Mouse (Mus musculus): ENCODE data around the gene Tm7sf2. TPM values are rescaled to one million over a fixed set of nuclear protein-coding genes. Genes with fewer than 3 reads are reported as not detected.

Tm7sf2 gene
- total and polyA plus RNA-seq, 3 experiments, result 15.0 to 24.0 (median 17.2) TPM

DNA sequence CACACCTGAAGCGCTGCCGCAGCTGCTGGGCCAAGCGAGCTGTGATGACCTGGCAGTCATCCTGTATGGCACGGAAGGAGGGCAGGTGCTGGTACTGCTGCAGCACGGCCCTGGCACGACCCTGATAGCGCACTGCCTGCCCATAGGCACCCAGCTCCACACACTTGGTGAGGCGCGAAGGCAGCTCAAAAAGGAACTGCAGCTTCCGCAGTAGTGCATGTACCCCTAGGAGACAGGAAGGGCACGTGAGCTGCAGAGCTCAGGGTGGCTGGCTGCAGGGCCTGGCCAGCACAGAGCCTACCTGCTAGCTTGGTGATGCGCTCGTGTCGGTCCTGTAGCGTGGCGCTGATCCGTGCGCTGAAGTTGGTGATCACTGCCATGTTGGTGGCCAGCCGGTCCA lies 3.1 kb upstream of the Tm7sf2 start:
- DNase-seq (ENCODE audit: low spot score), result no peak
- no peak for TF ChIP-seq POLR2AphosphoS5 (IDR thresholded peaks at IDR 0.05; ENCODE audit: insufficient replicate concordance, low read depth, low read length)
- no peak for TF ChIP-seq TAL1 (conservative IDR thresholded peaks at IDR 0.05; ENCODE audit: low read depth, low read length)
- no peak for TF ChIP-seq GATA2 (IDR thresholded peaks at IDR 0.05; ENCODE audit: borderline replicate concordance, low read depth, low read length)
- TF ChIP-seq CTCF (IDR thresholded peaks at IDR 0.05; ENCODE audit: low read depth, low read length), result no peak
- no peak for TF ChIP-seq GATA1 (IDR thresholded peaks at IDR 0.05; ENCODE audit: borderline replicate concordance, low read length)
- H3K36me3 ChIP-seq (replicated peaks), result peaks cover 83% of the 10 kb centered on the region

DNA sequence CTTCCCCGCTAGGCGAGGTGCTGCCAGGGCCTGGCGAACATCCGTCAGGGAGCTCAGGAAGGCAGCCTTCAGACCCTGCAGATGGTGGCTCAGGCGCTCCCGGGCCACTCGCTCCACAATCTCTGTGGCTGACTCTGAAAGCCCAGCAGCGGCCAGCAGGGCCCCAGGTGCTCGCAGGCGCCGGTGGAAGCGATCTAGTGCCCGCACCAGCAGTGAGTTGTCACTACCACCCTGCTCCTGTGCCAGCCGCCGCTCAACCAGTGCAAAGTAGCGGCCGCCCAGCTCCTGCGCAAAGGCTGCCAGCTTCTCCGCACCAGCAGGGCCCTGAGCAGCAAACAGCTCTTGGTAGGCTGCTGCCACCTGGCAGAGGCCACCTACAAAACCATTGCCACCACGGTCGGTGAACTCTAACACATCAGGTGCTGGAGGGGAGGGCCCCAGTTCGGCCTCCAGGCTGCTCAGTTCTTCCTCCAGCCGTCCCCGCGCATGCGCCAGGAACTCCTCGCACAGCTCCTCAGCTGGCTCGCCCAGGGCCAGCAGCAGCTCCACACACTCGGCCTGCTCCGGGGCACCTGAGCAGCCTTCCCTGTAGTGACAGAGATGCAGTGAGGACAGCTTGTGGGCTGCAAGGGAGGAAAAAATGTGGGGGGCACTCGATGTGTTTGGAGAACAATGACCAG lies 2.5 kb upstream of the Tm7sf2 start:
- Histone ChIP-seq H3K27me3 (ENCODE audit: insufficient read depth, low read length) (no peaks in the 10 kb centered on the region), H3K4me3 (ENCODE audit: low read depth, low read length) (peak overlapping the region; percentile 3; the same call in 1 of the 2 replicates), H3K9me3 (replicated peaks) (no peaks in the 10 kb centered on the region), H3K4me1 (ENCODE audit: insufficient read depth, low read depth, low read length) (peaks cover 46% of the 10 kb centered on the region), H3K36me3 (replicated peaks) (peaks cover 82% of the 10 kb centered on the region)
- ATAC-seq (ENCODE audit: extremely low read depth, insufficient number of reproducible peaks, low FRiP score, poor library complexity, severe bottlenecking) (no peak), DNase-seq (ENCODE audit: low spot score) (no peak)
- no peak for TF ChIP-seq POLR2AphosphoS5 (IDR thresholded peaks at IDR 0.05; ENCODE audit: insufficient replicate concordance, low read depth, low read length)
- TF ChIP-seq GATA1 (IDR thresholded peaks at IDR 0.05; ENCODE audit: borderline replicate concordance, low read length), result no peak
- TF ChIP-seq CTCF (IDR thresholded peaks at IDR 0.05; ENCODE audit: low read depth, low read length), result no peak
- no peak for TF ChIP-seq GATA2 (IDR thresholded peaks at IDR 0.05; ENCODE audit: borderline replicate concordance, low read depth, low read length)
- no peak for TF ChIP-seq TAL1 (conservative IDR thresholded peaks at IDR 0.05; ENCODE audit: low read depth, low read length)

More for the DNA sequence above, 3.1 kb upstream of the Tm7sf2 start:
- peak overlapping the region; percentile 3; the same call in 1 of the 2 replicates for H3K4me3 ChIP-seq (ENCODE audit: low read depth, low read length)
- H3K27me3 ChIP-seq (ENCODE audit: insufficient read depth, low read length), result no peaks in the 10 kb centered on the region
- no peak for ATAC-seq (ENCODE audit: extremely low read depth, insufficient number of reproducible peaks, low FRiP score, poor library complexity, severe bottlenecking)
- H3K4me1 ChIP-seq (ENCODE audit: insufficient read depth, low read depth, low read length), result peaks cover 46% of the 10 kb centered on the region
- no peaks in the 10 kb centered on the region for H3K9me3 ChIP-seq (replicated peaks)

DNA sequence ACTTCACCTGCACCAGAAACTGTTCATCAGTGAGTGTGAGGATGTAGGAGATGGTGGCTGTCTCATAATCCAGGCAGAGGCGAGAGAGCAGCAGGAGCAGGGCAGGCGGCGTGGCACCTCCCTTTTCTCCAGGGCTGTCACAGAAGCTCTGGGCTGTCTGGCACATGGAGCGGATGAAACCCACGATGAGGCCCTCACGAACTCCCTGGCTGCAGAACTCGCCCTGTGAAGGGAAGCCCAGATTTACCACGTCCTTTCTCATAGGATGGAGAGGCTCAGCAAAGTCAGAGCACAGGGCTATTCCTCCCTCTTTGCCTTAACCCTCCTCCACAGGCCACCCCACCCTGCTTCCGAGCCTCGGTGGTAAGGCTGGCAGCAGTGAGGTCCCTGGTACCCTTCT lies 1.7 kb upstream of the Tm7sf2 start:
- H3K36me3 ChIP-seq (replicated peaks), result peaks cover 80% of the 10 kb centered on the region
- ATAC-seq (ENCODE audit: extremely low read depth, insufficient number of reproducible peaks, low FRiP score, poor library complexity, severe bottlenecking) (no peak), DNase-seq (ENCODE audit: low spot score) (no peak)
- no peaks in the 10 kb centered on the region for H3K9me3 ChIP-seq (replicated peaks)
- no peaks in the 10 kb centered on the region for H3K27me3 ChIP-seq (ENCODE audit: insufficient read depth, low read length)
- TF ChIP-seq GATA2 (IDR thresholded peaks at IDR 0.05; ENCODE audit: borderline replicate concordance, low read depth, low read length) (no peak), POLR2AphosphoS5 (IDR thresholded peaks at IDR 0.05; ENCODE audit: insufficient replicate concordance, low read depth, low read length) (no peak), GATA1 (IDR thresholded peaks at IDR 0.05; ENCODE audit: borderline replicate concordance, low read length) (no peak), TAL1 (conservative IDR thresholded peaks at IDR 0.05; ENCODE audit: low read depth, low read length) (no peak), CTCF (IDR thresholded peaks at IDR 0.05; ENCODE audit: low read depth, low read length) (no peak)
- H3K4me3 ChIP-seq (ENCODE audit: low read depth, low read length), result no peak overlapping the region
- peaks cover 43% of the 10 kb centered on the region for H3K4me1 ChIP-seq (ENCODE audit: insufficient read depth, low read depth, low read length)

DNA sequence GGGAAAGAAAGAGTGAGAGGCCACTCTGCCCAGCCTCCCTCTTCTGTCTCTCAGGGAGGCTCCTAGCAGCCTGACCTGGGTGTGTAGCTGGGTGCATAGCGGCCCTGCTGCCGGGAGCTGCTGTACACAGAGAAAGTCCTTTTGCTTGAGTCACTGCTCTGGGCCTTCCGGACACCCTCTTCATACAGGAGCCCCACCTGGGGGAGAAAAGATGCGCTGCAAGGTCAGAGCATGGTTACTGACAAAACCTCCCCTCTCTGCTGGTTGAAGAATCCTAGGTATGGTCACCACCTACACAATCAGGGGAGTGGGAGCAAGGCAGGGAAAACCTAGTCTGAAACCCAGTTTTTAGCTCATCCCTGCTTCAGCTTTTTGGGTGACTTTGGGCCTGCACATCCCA lies 778 bp upstream of the Tm7sf2 start:
- no peaks in the 10 kb centered on the region for H3K27me3 ChIP-seq (ENCODE audit: insufficient read depth, low read length)
- no peaks in the 10 kb centered on the region for H3K9me3 ChIP-seq (replicated peaks)
- H3K4me1 ChIP-seq (ENCODE audit: insufficient read depth, low read depth, low read length), result peaks cover 43% of the 10 kb centered on the region
- DNase-seq (ENCODE audit: low spot score) (no peak), ATAC-seq (ENCODE audit: extremely low read depth, insufficient number of reproducible peaks, low FRiP score, poor library complexity, severe bottlenecking) (no peak)
- H3K36me3 ChIP-seq (replicated peaks), result peaks cover 75% of the 10 kb centered on the region
- no peak for TF ChIP-seq POLR2AphosphoS5 (IDR thresholded peaks at IDR 0.05; ENCODE audit: insufficient replicate concordance, low read depth, low read length)
- no peak for TF ChIP-seq GATA1 (IDR thresholded peaks at IDR 0.05; ENCODE audit: borderline replicate concordance, low read length)
- TF ChIP-seq GATA2 (IDR thresholded peaks at IDR 0.05; ENCODE audit: borderline replicate concordance, low read depth, low read length), result no peak
- TF ChIP-seq CTCF (IDR thresholded peaks at IDR 0.05; ENCODE audit: low read depth, low read length), result no peak
- no peak for TF ChIP-seq TAL1 (conservative IDR thresholded peaks at IDR 0.05; ENCODE audit: low read depth, low read length)
- no peak overlapping the region for H3K4me3 ChIP-seq (ENCODE audit: low read depth, low read length)

DNA sequence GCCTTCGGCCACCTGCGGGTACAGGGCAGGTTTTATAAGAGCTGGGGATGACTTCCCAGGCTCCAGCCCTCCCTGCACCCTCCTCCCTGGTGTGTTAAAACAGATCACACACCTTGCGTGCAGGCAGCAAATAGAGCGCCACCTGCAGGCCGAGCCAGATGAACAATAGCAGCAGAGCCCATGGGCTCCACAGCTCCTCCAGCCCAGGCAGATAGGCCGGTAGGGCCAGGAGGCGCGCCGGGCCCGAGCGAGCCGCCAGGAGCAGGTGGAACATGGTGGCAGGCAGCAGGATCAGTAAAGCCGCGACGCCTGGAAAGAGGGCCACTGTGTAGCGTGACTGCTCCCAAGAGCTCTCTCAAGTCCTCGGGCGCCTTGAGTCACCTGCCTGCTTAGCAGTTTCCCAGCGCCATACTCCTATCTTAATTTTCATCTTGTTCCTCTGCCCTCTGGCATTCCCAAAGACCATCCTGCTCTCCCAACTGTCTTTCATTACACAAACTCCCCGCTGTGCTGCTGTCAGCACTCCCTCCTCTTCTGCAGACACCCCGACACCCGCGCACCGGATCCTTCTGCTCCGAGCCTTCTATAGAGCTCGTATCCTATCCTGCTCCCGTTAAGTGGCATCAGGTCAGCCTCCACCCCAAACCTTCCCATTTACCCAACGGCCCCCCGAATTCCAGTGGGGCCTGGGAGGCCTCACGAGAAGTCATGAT lies 1.0 kb downstream of the Tm7sf2 start:
- peaks cover 77% of the 10 kb centered on the region for H3K36me3 ChIP-seq (replicated peaks)
- no peaks in the 10 kb centered on the region for H3K9me3 ChIP-seq (replicated peaks)
- ATAC-seq (ENCODE audit: extremely low read depth, insufficient number of reproducible peaks, low FRiP score, poor library complexity, severe bottlenecking) (peak; percentile 30; the same call in 1 of the 2 replicates), DNase-seq (ENCODE audit: low spot score) (peak; percentile 88)
- H3K4me1 ChIP-seq (ENCODE audit: insufficient read depth, low read depth, low read length), result peaks cover 61% of the 10 kb centered on the region
- peak overlapping the region; percentile 76 for H3K4me3 ChIP-seq (ENCODE audit: low read depth, low read length)
- no peak for TF ChIP-seq TAL1 (conservative IDR thresholded peaks at IDR 0.05; ENCODE audit: low read depth, low read length)
- TF ChIP-seq POLR2AphosphoS5 (IDR thresholded peaks at IDR 0.05; ENCODE audit: insufficient replicate concordance, low read depth, low read length), result peak; percentile 6; the same call in 1 of the 2 replicates
- peak; percentile 56 for TF ChIP-seq CTCF (IDR thresholded peaks at IDR 0.05; ENCODE audit: low read depth, low read length)
- TF ChIP-seq GATA2 (IDR thresholded peaks at IDR 0.05; ENCODE audit: borderline replicate concordance, low read depth, low read length), result no peak
- TF ChIP-seq GATA1 (IDR thresholded peaks at IDR 0.05; ENCODE audit: borderline replicate concordance, low read length), result no peak
- H3K27me3 ChIP-seq (ENCODE audit: insufficient read depth, low read length), result no peaks in the 10 kb centered on the region

DNA sequence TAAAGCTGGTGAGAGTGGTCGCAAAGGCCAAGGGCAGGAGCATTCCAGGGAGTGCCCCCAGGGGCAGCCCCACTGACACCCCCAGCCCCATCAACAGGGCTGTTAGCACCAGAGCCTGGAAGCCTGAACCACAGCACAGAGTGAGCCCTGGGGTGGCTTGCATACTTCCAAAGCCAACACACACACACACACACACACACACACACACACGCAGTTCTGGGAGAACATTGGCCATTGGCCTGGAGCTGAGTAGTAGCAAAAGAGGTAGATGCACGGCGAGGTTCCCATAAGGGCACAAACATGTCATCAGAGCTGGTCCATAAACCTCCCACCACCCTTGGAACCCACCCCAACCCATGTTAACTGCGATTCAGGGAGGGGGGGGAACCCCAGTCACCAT lies 1.6 kb downstream of the Tm7sf2 start:
- TF ChIP-seq GATA2 (IDR thresholded peaks at IDR 0.05; ENCODE audit: borderline replicate concordance, low read depth, low read length) (no peak), TAL1 (conservative IDR thresholded peaks at IDR 0.05; ENCODE audit: low read depth, low read length) (no peak), CTCF (IDR thresholded peaks at IDR 0.05; ENCODE audit: low read depth, low read length) (no peak), POLR2AphosphoS5 (IDR thresholded peaks at IDR 0.05; ENCODE audit: insufficient replicate concordance, low read depth, low read length) (no peak), GATA1 (IDR thresholded peaks at IDR 0.05; ENCODE audit: borderline replicate concordance, low read length) (no peak)
- H3K4me3 ChIP-seq (ENCODE audit: low read depth, low read length), result peak overlapping the region; percentile 76
- H3K27me3 ChIP-seq (ENCODE audit: insufficient read depth, low read length), result no peaks in the 10 kb centered on the region
- H3K36me3 ChIP-seq (replicated peaks), result peaks cover 77% of the 10 kb centered on the region
- DNase-seq (ENCODE audit: low spot score) (no peak), ATAC-seq (ENCODE audit: extremely low read depth, insufficient number of reproducible peaks, low FRiP score, poor library complexity, severe bottlenecking) (no peak)
- peaks cover 67% of the 10 kb centered on the region for H3K4me1 ChIP-seq (ENCODE audit: insufficient read depth, low read depth, low read length)
- no peaks in the 10 kb centered on the region for H3K9me3 ChIP-seq (replicated peaks)

All from G1E (cell line).